Mouse (Mus musculus) brain, adult 2 months (tissue): ENCODE data around the gene Polr2i.
"Not testable (repeated sequence)": the region's sequence is repeated elsewhere in the genome, so short reads cannot be mapped to it uniquely, and the experiment has no call there.

Experiments
- DNase-seq: peaks from one replicate; pipeline ENCODE4 v3.0.0; 2011; ENCODE audit warnings: low read depth, low spot score

Polr2i gene

DNA sequence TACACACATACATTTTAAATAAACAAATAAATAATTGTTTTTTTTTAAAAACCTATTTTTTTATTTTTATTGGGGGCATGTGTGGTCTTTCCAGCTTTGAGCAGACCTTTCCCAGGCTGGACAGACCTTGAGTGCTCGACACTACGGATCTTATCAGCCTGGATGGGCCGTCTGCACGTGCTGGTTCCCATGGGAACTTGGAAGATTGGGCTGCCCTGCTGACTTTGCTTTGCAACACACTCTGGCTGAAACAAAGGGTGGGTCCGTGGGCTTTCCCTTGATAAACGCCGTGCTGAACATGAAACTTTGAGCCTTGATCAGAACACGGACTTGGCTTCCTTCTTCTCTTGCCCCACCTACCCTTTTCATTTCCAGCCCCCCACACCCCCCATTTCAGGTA, 27.4 kb upstream of the Polr2i start:
- no peak for DNase-seq

DNA sequence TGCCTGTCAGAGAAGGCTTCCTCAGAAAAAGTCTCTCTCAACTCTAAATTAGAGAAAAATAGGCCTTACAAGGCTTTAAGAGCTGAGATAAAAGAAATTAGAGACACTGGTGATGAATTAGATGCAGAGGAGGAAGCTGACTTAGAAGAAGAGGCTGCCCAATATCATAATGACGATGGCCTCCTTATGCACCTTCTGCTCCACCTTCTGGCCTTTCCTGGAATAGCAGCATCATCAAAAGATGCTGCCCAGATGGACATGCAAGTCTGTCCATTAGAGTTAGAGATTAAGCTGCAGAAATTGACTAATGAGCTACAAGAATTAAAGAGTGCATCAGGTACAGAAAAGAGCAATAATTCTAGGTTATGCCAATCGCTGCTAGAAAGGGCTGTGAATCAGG, 26.4 kb upstream of the Polr2i start:
- DNase-seq: peak; percentile 95

DNA sequence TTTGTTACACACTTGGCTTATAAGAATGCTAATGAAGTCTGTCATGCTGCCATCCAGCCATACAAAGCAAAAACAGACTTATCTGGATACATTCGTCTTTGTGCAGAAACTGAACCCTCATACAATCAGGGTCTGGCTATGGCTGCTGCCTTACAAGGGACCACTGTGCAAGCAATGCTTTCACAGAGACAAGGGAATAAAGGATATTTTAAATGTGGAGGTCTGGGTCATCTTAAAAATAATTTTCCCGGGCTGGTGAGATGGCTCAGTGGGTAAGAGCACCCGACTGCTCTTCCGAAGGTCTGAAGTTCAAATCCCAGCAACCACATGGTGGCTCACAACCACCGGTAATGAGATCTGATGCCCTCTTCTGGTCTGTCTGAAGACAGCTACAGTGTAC, 25.4 kb upstream of the Polr2i start:
- DNase-seq: not testable (repeated sequence)

DNA sequence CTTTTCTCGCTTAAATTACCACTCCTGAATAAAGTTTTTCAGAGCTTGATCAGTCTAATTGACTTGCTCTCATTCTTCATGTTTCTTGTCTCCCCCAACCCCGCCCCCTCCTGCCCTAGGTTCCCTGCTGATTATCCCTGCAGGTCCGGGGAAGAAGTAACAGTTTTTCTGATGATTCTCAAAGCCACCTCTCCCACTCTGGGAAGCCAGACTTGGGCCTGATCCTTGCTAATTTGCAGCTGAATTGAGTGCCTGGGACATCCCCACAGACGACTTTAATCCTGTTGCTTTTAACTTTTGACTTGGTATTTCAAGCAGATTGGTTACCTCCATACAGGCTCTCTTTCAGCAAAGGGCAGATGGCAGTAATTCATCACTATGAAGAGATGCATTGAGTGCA, 20.7 kb upstream of the Polr2i start:
- no peak for DNase-seq

DNA sequence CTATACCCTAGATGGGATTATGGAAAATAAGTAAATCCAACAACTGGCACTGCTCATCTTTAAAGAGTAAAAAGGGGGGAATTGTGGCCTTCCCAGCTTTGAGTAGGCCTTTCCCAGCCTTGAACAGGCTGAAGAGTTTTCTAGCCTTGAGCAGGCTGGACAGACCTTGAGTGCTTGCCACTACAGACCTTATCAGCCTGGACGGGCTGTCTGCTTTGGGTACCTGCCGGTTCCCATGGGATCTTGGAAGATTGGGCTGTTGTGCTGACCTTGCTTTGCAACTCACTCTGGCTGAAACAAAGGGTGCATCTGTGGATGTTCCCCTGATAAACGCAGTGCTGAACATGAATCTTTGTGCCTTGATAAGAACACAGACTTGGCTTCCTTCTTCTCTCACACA, 17.9 kb upstream of the Polr2i start:
- DNase-seq: no peak

DNA sequence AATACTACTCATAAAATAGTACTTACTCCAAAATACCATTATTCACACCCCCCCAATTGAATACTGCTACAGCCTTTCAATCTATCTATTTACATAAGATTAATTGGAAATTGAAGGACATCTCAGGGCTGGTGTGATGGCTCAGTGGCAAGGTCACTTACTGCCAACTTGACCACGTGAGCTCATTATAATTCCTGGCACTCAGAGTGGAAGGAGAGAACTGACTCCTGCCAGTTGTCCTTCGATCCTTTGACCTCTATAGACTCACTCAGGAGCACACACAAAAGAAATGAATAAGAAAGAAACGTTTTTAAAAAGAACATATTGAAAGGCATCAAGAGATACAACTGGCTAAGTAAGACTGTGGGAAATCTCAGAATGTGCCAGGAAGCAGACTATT, 15.9 kb upstream of the Polr2i start:
- DNase-seq: no peak

DNA sequence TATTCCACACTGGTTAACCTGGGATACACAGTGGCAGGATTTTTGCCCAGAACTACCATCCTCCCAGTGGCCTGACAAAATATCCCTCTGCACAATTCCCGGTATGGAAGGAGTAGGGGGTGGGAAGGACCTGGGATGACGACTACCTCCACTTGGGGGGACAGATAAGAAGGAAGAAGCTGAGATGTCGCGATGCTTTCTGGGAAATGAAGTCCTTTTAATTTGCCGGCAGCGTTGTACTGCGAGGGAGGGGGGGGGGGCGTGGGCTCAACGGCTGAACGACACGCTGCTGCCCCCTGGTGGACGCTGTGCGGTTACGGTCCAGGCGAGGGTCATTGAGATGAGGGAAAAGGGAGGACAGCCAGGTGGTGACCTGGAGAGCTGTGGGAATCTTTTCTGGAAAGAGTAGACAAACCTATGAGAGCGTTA, 15.0 kb upstream of the Polr2i start:
- peak; percentile 97 for DNase-seq

DNA sequence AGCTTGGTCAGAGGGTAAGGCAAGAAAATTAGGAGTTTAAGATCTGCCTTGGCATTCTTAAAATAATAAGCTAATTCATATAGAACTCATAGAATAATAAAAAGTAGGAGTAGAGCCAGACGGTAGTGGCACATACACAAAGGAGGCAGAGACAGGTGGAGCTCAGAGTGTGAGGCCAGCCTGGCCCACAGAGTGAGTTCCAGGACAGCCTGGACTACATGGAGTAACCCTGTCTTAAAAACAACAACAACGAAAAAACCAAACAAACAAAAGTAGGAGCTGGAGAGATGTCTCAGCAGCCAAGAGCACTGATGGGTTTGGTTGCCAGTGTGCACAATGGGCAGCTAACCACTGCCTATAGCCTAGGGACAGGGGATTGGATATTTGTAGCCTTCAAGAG, 14.5 kb upstream of the Polr2i start:
- no peak for DNase-seq

DNA sequence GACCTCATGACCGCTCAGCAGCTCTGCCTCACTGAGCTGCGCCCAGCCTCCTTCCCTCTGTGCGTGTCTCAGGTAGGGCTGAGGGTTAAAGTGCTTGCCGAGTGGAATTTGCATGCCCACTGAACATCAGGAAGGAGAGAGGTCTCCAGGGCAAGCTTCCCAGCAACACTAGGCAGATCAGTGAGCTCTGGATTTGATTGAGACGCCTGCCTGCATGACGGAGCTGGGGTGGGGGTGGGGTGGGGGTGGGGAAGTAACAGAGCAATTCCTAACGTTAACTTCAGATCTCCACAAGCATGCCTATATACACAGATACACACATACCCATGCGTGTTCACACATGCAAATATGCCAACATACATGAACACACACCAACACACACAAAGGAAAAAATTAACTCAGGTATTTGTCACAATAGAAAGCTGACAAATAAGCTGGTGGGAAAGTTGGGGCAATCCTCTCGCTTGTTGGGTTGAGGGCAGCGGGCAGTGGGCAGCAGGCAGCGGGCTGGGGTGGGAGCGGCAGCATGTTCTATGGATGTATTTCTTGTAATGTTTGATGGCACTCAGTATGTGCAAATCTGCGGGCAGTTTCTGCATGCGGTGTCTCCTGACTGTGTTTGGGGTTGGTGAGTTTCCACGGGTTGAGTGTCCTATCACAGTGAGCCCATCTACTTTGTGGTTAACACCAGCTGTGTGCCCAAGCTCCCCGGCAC, 12.3 kb upstream of the Polr2i start:
- DNase-seq: peak; percentile 85

DNA sequence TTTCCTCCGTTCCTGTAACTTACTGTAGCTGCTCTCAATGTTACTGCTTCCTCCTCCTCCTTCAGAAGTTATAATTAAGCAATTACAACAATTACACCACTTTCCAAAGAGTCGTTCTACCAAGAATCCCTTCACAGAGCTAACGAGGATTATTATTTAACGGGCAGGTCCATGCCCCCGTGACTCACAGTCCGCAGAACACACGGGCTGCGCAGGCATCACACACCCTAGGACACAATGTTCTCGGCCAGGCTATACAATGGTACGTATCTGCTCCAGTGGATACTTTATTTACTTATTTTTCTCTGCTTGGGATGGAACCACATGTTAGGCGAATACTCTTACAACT, 11.8 kb upstream of the Polr2i start:
- DNase-seq: no peak

DNA sequence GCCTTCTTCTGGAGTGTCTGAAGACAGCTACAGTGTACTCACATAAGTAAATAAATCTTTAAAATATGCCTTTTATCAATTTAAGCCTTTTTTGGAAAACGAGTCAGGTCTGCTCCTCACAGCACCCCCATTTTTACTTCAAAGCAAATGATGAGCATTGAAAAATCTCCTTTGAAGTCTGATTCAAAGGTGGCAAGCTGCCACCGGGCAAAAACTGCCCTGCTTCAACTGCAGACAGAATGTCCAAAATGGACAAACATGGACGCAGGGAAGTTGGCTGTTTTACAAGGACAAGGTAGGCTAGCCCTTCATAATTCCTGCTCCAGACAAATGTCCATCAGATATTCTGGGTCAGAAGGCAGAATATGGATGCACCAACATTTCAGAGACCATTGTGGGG, 10.3 kb upstream of the Polr2i start:
- no peak for DNase-seq

DNA sequence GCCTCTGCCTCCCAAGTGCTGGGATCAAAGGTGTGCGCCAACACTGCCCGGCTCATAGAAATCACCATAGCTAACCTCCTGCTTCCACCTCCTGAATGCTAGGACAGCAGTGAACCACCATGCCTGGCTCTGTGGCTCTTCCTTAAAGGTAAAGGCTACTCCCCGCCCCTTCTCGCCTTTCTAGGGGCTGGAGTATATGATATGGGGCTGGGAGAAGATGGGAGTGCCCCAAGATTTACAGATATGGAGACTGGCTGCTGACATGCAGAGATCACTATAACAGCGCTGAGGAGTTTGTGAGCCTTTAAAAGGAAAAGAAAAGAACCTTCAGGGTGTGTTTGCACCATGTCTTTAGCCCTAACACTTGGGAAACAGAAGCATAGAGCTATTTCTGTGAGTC, 9.5 kb upstream of the Polr2i start:
- no peak for DNase-seq

DNA sequence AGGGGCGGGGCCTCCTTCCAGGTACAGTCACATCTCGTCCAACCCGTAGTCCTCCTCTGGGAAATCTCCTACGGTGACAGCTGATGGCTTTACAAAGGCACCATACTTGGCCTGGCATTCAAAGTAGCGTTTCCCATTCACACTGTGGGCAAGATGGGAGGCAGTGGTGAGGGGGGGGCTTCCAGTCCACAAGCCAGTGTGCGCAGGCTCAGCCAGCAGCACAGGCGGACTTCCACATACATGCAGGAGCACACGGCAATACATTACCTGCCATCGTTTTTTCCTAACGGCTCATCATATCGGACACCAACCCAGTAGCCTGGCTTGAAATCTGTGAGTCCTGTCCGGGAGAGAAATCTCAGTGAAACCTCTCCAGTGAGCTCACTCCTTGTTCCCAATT, 7.5 kb upstream of the Polr2i start:
- DNase-seq: no peak

DNA sequence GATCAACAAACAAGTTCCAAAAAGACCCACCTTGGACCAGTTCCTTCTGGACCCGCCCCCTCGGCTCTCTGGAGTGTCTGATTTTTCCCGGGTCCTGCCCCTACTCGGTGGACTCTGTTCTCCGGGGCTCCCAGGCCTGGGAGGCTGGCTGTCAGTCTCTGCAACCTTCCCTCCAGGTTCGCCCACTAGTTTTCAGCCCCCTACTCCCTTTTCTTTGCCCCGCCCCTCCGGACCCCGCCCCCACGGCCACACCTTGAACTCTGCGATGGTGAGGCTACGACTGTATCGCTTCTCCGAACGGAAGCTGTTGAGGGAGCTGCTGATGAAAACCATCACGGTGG, 450 bp upstream of the Polr2i start:
- no peak for DNase-seq

DNA sequence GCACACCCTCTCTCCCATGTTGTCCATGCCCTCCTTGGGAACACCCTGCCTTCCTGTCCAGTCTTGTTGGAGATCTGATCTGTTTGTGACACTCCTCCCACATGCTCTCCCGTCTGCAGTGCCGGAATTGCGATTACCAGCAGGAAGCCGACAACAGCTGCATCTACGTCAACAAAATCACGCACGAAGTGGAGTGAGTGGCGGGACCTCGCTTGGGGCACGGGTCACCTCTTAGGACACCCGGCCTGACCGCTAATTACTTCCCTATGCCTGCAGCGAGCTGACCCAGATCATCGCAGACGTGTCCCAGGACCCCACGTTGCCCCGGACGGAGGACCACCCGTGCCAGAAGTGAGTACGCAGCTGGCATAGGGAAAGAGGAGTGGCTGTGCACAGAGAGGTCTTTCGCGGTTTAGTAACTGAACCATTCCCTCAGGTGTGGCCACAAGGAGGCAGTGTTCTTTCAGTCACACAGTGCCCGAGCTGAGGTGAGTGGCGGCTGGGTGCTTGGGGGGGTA, 942 bp downstream of the Polr2i start:
- DNase-seq: peak; percentile 77

DNA sequence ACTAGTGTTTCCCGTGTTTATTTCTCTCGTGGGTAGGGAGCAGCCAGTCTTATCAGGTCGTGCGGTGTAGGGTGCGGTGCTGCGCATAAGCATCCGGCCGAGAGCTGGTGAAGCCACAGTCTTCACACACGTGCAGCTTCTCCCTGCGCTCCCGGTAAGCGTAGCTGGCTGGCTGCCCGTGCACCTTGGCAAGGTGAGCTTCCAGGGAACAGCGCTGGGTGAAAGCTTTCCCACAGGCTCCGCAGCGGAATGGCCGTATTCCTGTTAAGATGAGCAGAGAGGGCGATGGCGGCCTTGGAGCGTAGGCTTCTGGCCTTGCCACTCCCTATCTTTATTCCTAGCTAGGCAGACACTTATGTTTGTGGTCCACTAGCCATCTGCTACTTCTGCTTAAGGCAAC, 1.6 kb downstream of the Polr2i start:
- DNase-seq: peak; percentile 45

DNA sequence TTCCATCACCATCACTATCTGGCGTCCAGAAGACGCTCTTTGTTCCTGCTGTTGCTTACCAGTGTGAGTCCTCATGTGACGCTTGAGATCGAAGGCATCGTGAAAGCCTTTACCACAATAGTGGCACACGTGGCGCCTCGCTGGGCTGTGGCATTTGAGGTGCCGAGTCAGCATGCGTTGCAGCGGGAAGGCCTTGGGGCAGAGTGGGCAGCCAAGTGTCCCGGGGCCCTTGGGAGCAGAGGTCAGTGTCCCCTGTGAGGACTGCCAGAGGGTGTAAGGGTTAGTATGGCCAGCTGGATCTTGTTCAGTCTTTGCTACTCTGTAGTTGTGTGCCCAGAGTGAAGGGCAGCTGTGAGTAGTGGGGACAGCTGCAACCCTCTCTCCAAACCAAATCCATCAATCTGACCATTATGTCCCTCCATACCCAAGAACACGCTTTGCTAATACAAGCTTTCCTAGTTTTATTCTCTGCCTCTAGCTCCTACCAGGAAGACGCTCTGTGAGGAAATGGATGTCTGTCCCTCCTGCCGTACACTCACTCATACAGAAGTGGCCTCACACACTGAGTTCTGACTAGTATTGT, 2.6 kb downstream of the Polr2i start:
- DNase-seq: no peak

DNA sequence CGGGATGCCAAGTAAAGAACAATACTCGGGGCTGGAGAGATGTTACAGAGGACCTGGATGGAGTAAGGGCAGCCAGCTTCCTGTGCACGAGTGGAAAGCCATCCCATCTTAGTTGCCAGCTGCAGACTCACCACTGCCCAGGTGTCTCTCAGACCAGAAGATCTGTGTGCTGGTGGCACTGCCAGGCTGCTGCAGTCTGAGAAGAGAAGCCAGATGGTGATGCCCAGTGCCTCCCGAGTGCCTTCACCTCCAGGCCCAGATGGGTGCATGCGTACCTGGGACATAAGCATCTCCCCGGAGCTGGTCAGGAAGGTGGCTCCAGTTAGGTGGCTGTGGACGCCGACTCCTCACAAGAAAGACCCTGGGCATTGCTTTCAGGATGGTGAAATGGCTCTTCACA, 3.3 kb downstream of the Polr2i start:
- DNase-seq: no peak

DNA sequence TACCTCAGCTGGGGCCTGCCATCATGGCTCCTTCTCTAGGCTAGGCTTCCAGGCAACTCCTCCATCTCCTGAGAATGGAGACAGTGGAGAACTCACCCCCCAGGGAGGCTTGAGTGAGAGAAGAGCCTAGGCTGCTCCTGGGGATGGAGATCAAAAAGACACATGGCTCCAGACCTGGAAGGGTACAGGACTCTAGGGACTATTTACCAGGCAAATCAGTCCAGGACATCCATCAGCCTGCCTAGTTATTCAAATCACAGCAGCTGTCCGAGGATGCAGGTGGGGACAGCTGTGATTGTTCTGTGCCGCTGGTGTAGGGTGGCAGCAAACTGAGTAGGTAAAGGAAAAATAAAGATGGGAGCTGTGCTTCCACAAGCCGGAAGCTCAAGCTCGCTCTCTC, 3.9 kb downstream of the Polr2i start, which contains the start of gene Ovol3:
Gene Ovol3, minus strand, starts transcription at position 101 of the 400 bp plus-strand sequence.
- DNase-seq: no peak

DNA sequence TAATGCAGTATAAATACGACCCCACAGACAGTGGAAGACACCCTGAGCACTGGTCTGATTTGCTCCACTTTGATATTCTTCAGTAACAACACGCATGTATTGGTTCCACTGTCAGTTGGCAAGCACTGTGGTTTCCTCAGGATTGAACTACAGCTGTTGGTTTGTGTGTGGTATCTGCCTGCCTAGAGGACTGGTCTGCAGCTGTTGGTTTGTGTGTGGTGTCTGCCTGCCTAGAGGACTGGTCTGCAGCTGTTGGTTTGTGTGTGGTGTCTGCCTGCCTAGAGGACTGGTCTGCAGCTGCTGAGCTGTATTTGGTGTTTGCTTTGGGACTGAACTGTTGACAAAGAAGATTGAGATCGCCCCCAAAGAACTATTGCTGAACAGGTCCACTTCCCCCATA, 5.6 kb downstream of the Polr2i start:
- DNase-seq: not testable (repeated sequence)

DNA sequence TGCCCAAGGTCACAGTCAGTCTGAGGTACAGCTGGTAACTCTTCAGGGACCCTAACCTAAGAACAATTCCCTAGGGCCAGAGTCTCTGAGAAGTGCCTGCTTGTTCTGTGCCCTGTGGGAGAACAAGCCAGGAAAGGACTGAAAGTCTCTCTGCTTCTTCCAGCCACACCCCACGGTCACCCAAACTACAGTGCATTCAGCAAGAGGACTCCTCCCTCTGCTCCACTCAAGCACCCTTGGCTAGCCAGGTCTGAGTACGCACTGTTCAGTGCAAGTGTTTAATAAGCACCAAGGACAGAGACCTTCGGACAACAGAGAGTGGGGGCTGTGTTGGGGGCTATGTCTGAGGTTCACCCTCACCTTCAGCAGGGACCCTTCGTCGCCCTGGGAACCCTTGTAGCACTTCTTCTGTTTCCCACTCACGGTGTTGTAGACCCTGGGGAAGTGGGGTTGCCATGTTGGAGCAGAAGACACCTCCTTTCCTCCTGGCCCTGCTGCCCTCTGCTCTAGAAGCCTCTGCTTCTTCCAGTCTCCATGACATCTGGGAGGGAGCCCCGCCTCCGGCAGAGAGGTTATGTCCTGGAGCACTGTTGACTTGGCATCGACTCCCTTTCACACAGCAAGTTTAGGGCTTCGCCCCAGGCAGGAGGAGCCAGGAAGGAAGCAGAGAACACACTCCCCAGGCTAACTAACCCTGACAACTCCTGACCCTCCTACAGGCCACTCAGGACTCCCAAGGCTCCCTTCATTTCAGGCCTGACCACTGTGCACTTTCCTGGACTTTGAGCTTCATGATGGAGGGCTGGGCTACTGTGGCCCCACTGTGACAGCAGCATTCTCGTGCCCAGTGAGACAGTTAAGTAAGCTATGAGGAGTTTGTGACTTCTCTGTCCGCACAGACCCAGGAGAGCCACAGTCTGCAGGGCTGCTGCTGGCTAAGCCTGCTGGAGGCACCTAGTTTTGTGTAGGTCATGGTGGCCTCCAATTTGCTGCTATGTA, 20.5 kb downstream of the Polr2i start:
- no peak for DNase-seq

DNA sequence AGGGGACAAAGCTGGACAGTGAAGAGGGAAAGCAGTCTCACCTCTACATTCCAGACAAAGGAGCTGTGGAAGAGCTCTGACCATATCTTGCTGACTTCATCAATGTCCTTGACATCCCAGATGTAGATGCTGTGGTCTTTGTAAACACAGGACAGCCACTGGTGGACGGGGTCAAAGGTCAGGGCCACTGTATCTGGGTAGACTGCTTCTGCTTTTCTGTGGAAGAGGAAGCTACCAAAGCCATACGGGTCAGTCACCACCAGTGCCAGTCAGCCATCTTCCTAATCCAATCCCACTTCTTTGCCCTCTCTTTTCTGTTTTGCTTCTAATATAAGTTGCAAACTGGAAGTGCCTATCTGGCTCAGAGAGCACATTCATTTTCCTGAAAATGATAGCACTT, 33.3 kb downstream of the Polr2i start:
- DNase-seq: no peak
